Mouse (Mus musculus) lung, adult 18-20 months (tissue): Measurements from ENCODE around the gene Epp13.
"Not testable (repeated sequence)": the region's sequence is repeated elsewhere in the genome, so short reads cannot be mapped to it uniquely, and the experiment has no call there.

ENCODE experiments used
- DNase-seq, 2 experiments: peaks; one replicate each; pipeline ENCODE4 v3.0.0; 2022; ENCODE audit warnings: mixed read lengths in 2 of 2

The Epp13 gene

GRCm38 (mm10) chr7:6285842-6286705 is 33.6 kb downstream of the Epp13 start, which contains the start of gene Zfp667:
TSS of gene Zfp667 (plus strand) at chr7:6286579.
- peak; percentile 96 to 98 for DNase-seq

GRCm38 (mm10) chr7:6286921-6287531 is 34.5 kb downstream of the Epp13 start:
- no peak for DNase-seq

- not testable (repeated sequence) for DNase-seq
These were observed 38.6 kb downstream of the Epp13 start for GRCm38 (mm10) chr7:6291121-6291520.

- DNase-seq: peak; percentile 27 to 48
These were observed 48.3 kb downstream of the Epp13 start for GRCm38 (mm10) chr7:6300796-6301195.

- DNase-seq: no peak
These were observed 78.1 kb downstream of the Epp13 start for GRCm38 (mm10) chr7:6330458-6331232.

GRCm38 (mm10) chr7:6331233-6331956 is 78.9 kb downstream of the Epp13 start, which contains the start of gene Zfp583:
TSS of gene Zfp583 (minus strand) at chr7:6331285.
- DNase-seq: peak; percentile 82 to 87
